Mouse (Mus musculus) frontal cortex, postnatal 25 days (tissue): ENCODE data around the gene Mei4.
A peak's percentile ranks its signal among the peaks of the same experiment; 100 is the strongest.

Experiments
- DNase-seq, 2 experiments: peaks; one replicate each; pipeline ENCODE4 v3.0.0; 2022; ENCODE audit warnings: low spot score in 2 of 2

Mei4 gene

GRCm38 (mm10) chr9:81863181-81863887 lies at the start of gene Mei4:
Mei4 (plus strand) TSS chr9:81863670.
- peak; percentile 59 to 74 for DNase-seq

DNA sequence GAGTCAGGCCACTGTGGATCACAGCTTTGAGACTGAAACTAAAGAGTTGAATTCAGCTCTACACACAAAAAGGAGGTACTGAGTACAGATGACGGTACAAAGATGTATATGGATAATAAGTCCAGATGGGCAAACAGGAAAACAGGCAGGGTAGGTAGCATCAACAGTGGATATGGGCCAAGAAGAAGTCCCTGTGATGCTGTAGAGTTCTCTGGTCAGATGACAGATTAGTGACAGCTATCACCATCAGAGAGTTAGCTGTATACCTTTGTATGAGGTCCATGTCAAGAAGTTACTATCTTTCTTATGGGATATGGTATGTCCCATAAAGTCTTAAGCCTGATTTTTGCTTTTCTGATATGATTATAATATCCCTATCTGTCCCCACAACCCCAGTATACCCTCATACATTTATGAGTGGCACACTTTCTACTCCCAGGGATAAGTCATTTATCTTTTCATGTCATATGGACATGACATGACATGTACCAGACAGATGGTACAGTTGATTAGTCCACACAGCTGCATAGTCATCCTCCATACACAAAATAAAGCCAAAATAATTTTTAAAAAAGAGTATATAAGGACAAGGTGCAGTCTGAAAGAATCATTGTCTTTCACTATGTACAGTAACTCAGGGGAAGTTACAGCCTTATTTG lies 43.6 kb upstream of the Mei4 start:
- no peak for DNase-seq

DNA sequence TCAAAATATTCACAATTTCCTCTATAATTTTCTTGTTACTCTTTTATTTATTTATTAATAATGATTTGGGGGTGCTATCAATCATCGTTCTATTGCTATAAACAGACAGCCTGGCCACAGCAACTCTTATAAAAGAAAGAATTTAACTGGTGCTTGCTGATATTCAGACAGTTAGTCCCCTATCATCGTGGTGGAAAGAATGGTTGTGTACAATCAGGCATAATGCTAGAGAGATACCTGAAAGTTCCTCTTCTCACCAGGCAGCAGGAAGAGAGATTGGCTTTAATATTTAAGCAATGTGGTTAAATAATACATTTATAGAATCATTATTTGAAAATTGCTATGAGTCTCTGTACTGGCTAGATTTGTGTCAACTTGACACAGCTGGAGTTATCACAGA lies 35.9 kb upstream of the Mei4 start:
- no peak for DNase-seq

DNA sequence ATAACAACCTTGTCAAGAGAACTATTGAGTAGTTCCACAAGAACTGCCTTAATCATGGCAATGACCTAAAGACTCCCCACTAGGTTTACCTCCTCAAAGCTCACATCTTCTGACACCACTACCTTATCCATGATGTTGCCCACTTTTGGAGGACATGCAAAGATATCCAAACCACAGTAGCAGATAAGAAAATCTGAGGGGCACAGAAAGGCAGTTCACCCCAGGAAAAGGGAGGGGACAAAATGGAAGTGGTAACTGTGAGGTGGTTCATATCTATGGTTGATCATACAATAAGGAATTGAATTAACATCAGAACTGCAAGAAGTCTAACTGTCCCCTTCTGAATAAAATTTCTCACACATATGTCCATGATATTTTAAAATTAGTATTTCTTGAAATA lies 29.4 kb upstream of the Mei4 start:
- no peak for DNase-seq

- no peak for DNase-seq
Observed at GRCm38 (mm10) chr9:81858861-81859260, 4.6 kb upstream of the Mei4 start.

GRCm38 (mm10) chr9:81863888-81864234 lies 391 bp downstream of the Mei4 start:
- no peak for DNase-seq

DNA sequence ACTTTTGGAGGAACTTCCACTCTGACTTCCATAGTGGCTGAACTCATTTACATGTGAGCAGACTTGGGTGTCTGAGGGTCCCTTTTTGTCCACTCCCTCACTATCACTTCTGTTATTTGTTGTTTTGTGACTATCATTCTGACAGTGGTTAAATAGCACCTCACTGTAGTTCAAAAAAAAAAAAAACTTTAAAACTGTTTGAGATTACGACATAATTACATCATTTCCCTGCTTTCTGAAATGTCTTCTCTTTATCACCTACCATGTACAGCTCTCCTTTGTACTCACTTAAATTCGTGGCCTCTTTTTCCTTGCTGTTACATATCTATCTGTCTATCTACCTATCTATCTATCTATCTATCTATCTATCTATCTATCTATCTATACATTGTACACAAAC lies 2.6 kb downstream of the Mei4 start:
- no peak for DNase-seq

DNA sequence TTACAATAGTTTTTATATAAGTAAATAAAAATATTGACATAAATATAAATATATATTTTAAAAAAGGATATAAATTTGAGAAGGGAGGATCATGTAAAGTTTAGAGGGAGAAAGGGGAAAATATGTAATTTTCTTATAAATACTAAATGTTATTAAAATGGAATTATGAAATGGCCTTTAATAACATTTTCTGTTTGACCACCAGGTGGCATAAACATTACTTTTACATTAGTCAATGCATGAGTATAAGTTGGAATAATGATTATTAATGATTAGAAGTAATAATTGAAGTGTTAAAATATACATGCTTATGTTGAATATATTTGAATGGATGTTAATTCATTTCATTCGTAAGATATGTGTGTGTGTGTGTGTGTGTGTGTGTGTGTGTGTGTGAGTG lies 58.0 kb downstream of the Mei4 start:
- no peak for DNase-seq

- DNase-seq: no peak
Observed at GRCm38 (mm10) chr9:81924744-81925143, 61.3 kb downstream of the Mei4 start.

DNA sequence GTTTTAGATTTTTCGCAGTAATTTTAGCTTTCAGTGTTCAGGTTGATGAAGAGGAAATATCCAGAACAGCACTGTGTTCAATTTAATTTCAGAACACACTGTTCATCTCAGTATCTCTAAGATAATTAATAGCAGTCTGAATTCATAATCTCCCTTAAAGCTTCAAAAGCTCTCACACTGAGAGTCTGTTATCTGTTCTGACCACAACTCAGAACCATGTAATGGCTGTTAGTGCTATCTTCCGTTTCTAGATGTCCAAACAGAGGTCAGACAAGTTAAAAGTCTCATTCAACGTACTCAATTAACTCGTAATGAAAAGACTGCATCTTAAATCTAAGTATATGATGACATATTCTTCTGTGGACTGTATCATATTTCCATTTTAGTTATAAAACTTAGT lies 77.1 kb downstream of the Mei4 start:
- DNase-seq: no peak

GRCm38 (mm10) chr9:81945624-81946023 lies 82.2 kb downstream of the Mei4 start:
- no peak for DNase-seq

DNA sequence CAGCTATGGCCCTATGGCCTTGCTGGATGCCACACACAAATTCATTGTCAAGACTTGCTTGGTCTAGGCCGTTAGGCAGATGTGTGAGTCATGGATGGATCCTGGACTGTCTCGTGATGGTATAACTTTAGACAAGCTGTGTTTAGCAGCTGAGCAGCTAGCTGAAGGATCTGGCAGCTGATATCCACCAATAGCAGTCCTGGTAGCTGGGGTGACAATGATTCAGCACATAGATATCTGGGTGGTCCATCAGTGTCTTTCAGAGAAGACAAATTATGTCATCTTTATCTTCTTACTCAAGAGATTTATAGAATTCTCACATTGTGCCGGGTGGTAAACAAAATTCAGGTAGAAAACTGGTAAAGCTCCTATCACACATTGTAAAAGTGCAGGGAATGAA lies 93.4 kb downstream of the Mei4 start:
- no peak for DNase-seq

DNA sequence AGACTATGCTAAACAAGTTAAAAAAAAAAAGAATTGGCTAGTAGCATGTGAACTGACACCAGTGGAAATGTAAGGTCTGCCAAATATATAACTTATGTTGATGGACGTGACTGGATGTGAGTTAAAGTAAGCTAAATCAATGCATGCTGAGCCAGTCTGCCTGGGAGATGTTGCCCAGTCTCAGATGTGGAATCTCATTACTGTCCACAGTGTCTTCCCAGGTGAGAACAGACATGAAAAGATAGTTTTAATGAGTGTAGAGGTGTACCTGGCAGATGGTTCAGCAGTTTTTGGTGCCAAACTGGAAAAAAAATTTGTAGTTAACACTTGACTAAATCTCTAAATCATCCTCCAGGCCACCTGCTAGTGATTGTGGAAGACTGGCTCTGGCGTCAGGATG lies 94.4 kb downstream of the Mei4 start:
- DNase-seq: no peak

GRCm38 (mm10) chr9:81966765-81967164 lies 103.3 kb downstream of the Mei4 start:
- DNase-seq: no peak

GRCm38 (mm10) chr9:81968935-81969334 lies 105.5 kb downstream of the Mei4 start:
- no peak for DNase-seq

DNA sequence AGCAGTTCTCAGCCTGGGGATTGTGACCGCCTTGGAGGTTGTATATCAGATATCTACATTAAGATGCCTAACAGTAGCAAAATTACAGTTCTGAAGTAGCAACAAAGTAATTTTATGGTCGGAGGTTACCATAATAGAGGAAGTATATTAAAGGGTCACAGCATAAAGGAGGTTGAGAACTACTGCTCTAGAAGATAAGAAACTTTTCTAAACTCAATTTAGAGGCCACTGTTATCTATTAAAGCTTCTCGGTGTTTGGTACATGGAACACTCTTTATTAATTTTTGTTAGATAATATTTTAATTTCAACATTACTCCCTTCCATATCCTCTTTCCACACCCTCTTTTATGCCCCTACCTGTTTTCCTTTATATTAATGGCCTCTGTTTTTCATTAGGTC lies 119.0 kb downstream of the Mei4 start:
- DNase-seq: no peak

- no peak for DNase-seq
Observed at GRCm38 (mm10) chr9:82012991-82013390, 149.5 kb downstream of the Mei4 start.

- DNase-seq: no peak
Observed at GRCm38 (mm10) chr9:82042515-82043056, 179.1 kb downstream of the Mei4 start.

GRCm38 (mm10) chr9:82044517-82044916 lies 181.0 kb downstream of the Mei4 start:
- no peak for DNase-seq

DNA sequence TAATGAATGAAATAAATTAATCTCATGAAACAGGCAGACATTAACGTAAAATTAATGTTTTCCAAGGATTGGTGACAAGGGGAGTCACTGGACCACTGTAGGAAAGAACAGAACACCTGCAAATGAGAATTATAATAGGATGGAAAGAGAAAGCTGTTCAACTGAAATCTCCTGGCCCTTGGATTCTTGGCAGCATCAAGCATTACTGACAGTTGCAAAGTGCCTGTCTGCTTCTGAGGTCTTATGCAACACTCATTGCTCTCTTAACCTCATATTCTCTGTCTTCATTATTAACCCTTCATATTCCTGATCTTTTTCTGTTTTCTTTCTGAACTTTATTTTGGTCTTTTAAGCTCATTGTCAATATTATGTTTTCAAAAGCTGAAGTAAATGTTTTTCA lies 210.4 kb downstream of the Mei4 start:
- DNase-seq: no peak

DNA sequence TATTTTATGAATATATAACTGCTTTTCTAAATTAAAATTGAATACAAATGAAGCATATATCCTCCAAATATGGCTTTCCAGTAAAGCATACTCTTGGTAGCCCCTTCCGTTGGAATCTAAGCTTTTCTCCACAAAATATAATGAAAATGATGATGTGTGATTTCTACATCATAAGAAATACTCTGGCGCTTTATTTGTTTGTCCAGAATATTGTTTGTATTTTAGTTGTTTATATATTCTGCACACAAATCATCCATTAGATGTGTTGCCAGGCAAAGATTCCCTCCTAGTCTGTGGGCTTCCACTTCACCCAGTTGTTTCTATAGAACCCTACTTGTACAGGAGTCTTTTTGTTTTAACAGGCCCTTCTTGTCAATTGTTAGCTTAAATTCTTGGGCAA lies 211.8 kb downstream of the Mei4 start:
- DNase-seq: no peak

GRCm38 (mm10) chr9:82096409-82096808 lies 232.9 kb downstream of the Mei4 start:
- no peak for DNase-seq

GRCm38 (mm10) chr9:82114865-82115264 lies 251.4 kb downstream of the Mei4 start:
- DNase-seq: no peak

DNA sequence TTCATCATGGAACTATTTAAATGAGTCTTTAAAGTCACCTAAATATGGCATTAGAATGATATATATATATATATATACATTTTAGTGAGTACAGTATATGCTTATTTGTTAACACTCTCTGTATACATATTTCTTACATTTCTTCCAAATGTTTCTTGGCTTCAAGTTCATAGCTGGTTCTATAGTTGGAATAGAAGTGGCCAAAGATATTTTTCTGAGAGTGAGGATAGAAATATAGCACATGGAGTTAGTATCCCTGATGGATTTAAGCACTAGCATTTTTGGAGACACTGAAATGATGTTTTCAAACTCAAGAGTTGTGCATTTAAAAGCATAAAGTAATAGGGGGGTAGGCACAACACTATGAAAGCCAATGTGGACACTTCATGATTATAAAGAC lies 272.6 kb downstream of the Mei4 start:
- no peak for DNase-seq
